Mouse (Mus musculus) midbrain, embryonic 11.5 days (tissue): ENCODE measurements at regions not wholly inside any gene's neighbourhood (a gene's known extent, or its start where the extent isn't known, plus 50 kb on each side); places are given as distances from the start of the nearest gene placed in this dataset.
"Not testable (repeated sequence)": the region's sequence is repeated elsewhere in the genome, so short reads cannot be mapped to it uniquely, and the experiment has no call there.

Experiments
- ATAC-seq: fragments of 200-750 bp; cut with Nextera tagmentation; 2 replicates; pipeline ENCODE4 v1.8.0; 2017; ENCODE audit warnings: moderate TSS enrichment, moderate library complexity; ENCODE audit not compliant: low FRiP score
- DNase-seq: peaks from one replicate; pipeline ENCODE4 v3.0.0; 2015; ENCODE audit warnings: low spot score; ENCODE audit errors: missing footprints
- H3K27ac ChIP-seq: fragments of 300-500 bp; sonication (generic); 2 replicates; pipeline ENCODE4 v1.5.1; 2014; ENCODE audit warnings: low read depth, low read length
- H3K27me3 ChIP-seq: fragments of 300-500 bp; sonication (generic); 2 replicates; pipeline ENCODE4 v1.6.1; 2014; ENCODE audit warnings: mild to moderate bottlenecking, low read length, moderate library complexity, mixed read lengths; ENCODE audit not compliant: control insufficient read depth, insufficient read depth
- H3K36me3 ChIP-seq: fragments of 300-500 bp; sonication (generic); 2 replicates; pipeline ENCODE4 v1.6.1; 2014; ENCODE audit warnings: mild to moderate bottlenecking, low read length, moderate library complexity, mixed read lengths; ENCODE audit not compliant: control insufficient read depth, insufficient read depth
- H3K4me1 ChIP-seq: fragments of 300-500 bp; sonication (generic); 2 replicates; pipeline ENCODE4 v1.6.1; 2014; ENCODE audit warnings: low read length; ENCODE audit not compliant: control insufficient read depth, insufficient read depth
- H3K4me2 ChIP-seq: fragments of 300-500 bp; sonication (generic); 2 replicates; pipeline ENCODE4 v1.6.1; 2014; ENCODE audit warnings: mild to moderate bottlenecking, moderate library complexity
- H3K4me3 ChIP-seq: fragments of 300-500 bp; sonication (generic); 2 replicates; pipeline ENCODE4 v1.5.1; 2014; ENCODE audit warnings: low read depth, low read length
- H3K9ac ChIP-seq: fragments of 300-500 bp; sonication (generic); 2 replicates; pipeline ENCODE4 v1.6.1; 2014; ENCODE audit warnings: low read length
- H3K9me3 ChIP-seq: fragments of 300-500 bp; sonication (generic); 2 replicates; pipeline ENCODE4 v1.6.1; 2016; ENCODE audit warnings: low read length; ENCODE audit not compliant: control insufficient read depth
- WGBS: fragments of 180-500 bp; shearing (Covaris S2); extraction: QIAGEN DNeasy Blood & Tissue Kit; methylation state at CpG from one replicate; pipeline ENCODE4 v1.1.7; 2014; 5-methylcytosine and 5-hydroxymethylcytosine counted together

- H3K4me3 ChIP-seq = no peak overlapping the region
- H3K36me3 ChIP-seq = no peaks in the 10 kb centered on the region
- no peak overlapping the region for H3K27ac ChIP-seq
- DNase-seq = peak; percentile 75
- 88% methylated on average over 6 of the region's 6 CpGs for WGBS
- no peaks in the 10 kb centered on the region for H3K9me3 ChIP-seq
- no peaks in the 10 kb centered on the region for H3K4me1 ChIP-seq
- no peak overlapping the region for H3K4me2 ChIP-seq
- H3K9ac ChIP-seq = no peak overlapping the region
- ATAC-seq = no peak
- no peaks in the 10 kb centered on the region for H3K27me3 ChIP-seq
Measured at GRCm38 (mm10) chr8:115991989-115992388, 284.4 kb upstream of the Maf start.

- no peaks in the 10 kb centered on the region for H3K4me1 ChIP-seq
- DNase-seq = no peak
- H3K36me3 ChIP-seq = no peaks in the 10 kb centered on the region
- no peak for ATAC-seq
- no peaks in the 10 kb centered on the region for H3K9me3 ChIP-seq
- no peak overlapping the region for H3K4me3 ChIP-seq
- H3K9ac ChIP-seq = no peak overlapping the region
- no peak overlapping the region for H3K4me2 ChIP-seq
- no peak overlapping the region for H3K27ac ChIP-seq
- 80% methylated on average over 6 of the region's 6 CpGs for WGBS
- no peaks in the 10 kb centered on the region for H3K27me3 ChIP-seq
Measured at GRCm38 (mm10) chr8:115983397-115983796, 275.8 kb upstream of the Maf start.

- H3K4me2 ChIP-seq = no peak overlapping the region
- WGBS = 80% methylated on average over 3 of the region's 3 CpGs
- H3K9me3 ChIP-seq = no peaks in the 10 kb centered on the region
- no peaks in the 10 kb centered on the region for H3K4me1 ChIP-seq
- H3K9ac ChIP-seq = no peak overlapping the region
- DNase-seq (peak; percentile 19), ATAC-seq (no peak)
- H3K36me3 ChIP-seq = no peaks in the 10 kb centered on the region
- no peak overlapping the region for H3K4me3 ChIP-seq
- H3K27ac ChIP-seq = no peak overlapping the region
- H3K27me3 ChIP-seq = no peaks in the 10 kb centered on the region
Measured at GRCm38 (mm10) chr8:115982326-115982725, 274.7 kb upstream of the Maf start.

GRCm38 (mm10) chr8:115981426-115981825, 273.8 kb upstream of the Maf start:
- H3K4me1 ChIP-seq = no peaks in the 10 kb centered on the region
- WGBS = 86% methylated on average over 7 of the region's 7 CpGs
- no peak for ATAC-seq

GRCm38 (mm10) chr8:115980616-115981015, 273.0 kb upstream of the Maf start:
- no peaks in the 10 kb centered on the region for H3K36me3 ChIP-seq
- H3K27ac ChIP-seq = no peak overlapping the region
- H3K4me2 ChIP-seq = no peak overlapping the region
- H3K27me3 ChIP-seq = no peaks in the 10 kb centered on the region
- no peak for DNase-seq
- no peak overlapping the region for H3K4me3 ChIP-seq
- no peak overlapping the region for H3K9ac ChIP-seq
- H3K4me1 ChIP-seq = no peaks in the 10 kb centered on the region
- WGBS = 84% methylated on average over 3 of the region's 3 CpGs
- H3K9me3 ChIP-seq = no peaks in the 10 kb centered on the region
- no peak for ATAC-seq

More at GRCm38 (mm10) chr8:115981426-115981825, 273.8 kb upstream of the Maf start:
- no peak overlapping the region for H3K4me3 ChIP-seq
- no peaks in the 10 kb centered on the region for H3K9me3 ChIP-seq
- H3K36me3 ChIP-seq = no peaks in the 10 kb centered on the region
- no peak overlapping the region for H3K27ac ChIP-seq
- DNase-seq = peak; percentile 51
- no peak overlapping the region for H3K4me2 ChIP-seq
- H3K9ac ChIP-seq = no peak overlapping the region
- H3K27me3 ChIP-seq = no peaks in the 10 kb centered on the region

- Histone ChIP-seq H3K4me1 (no peaks in the 10 kb centered on the region), H3K4me3 (no peak overlapping the region), H3K36me3 (no peaks in the 10 kb centered on the region), H3K27me3 (no peaks in the 10 kb centered on the region), H3K27ac (no peak overlapping the region), H3K9me3 (no peaks in the 10 kb centered on the region), H3K4me2 (no peak overlapping the region), H3K9ac (no peak overlapping the region)
- ATAC-seq = no peak
- WGBS = 83% methylated on average over 4 of the region's 4 CpGs
- no peak for DNase-seq
Measured at GRCm38 (mm10) chr8:115977152-115977551, 269.6 kb upstream of the Maf start.

- no peak for ATAC-seq
- WGBS = 77% methylated on average over 2 of the region's 2 CpGs
- no peak overlapping the region for H3K27ac ChIP-seq
- no peaks in the 10 kb centered on the region for H3K9me3 ChIP-seq
- no peak overlapping the region for H3K4me3 ChIP-seq
- no peak overlapping the region for H3K9ac ChIP-seq
- H3K36me3 ChIP-seq = no peaks in the 10 kb centered on the region
- DNase-seq = no peak
- no peaks in the 10 kb centered on the region for H3K4me1 ChIP-seq
- no peaks in the 10 kb centered on the region for H3K27me3 ChIP-seq
- no peak overlapping the region for H3K4me2 ChIP-seq
Measured at GRCm38 (mm10) chr8:115974706-115975105, 267.1 kb upstream of the Maf start.

GRCm38 (mm10) chr8:115971351-115971750, 263.8 kb upstream of the Maf start:
- not testable (repeated sequence) for DNase-seq, H3K9me3 ChIP-seq, H3K4me2 ChIP-seq, H3K4me1 ChIP-seq, ATAC-seq, H3K4me3 ChIP-seq, H3K27ac ChIP-seq, H3K36me3 ChIP-seq, H3K9ac ChIP-seq, H3K27me3 ChIP-seq
- 92% methylated on average over 2 of the region's 2 CpGs for WGBS

GRCm38 (mm10) chr8:115968121-115968520, 260.5 kb upstream of the Maf start:
- DNase-seq = no peak
- 88% methylated on average over 5 of the region's 5 CpGs for WGBS

GRCm38 (mm10) chr8:115965981-115966380, 258.4 kb upstream of the Maf start:
- WGBS = 88% methylated on average over 7 of the region's 7 CpGs
- Histone ChIP-seq H3K27me3 (no peaks in the 10 kb centered on the region), H3K4me1 (no peaks in the 10 kb centered on the region), H3K9ac (no peak overlapping the region), H3K27ac (no peak overlapping the region), H3K36me3 (no peaks in the 10 kb centered on the region), H3K4me3 (no peak overlapping the region), H3K4me2 (no peak overlapping the region), H3K9me3 (no peaks in the 10 kb centered on the region)
- DNase-seq (no peak), ATAC-seq (no peak)

More at GRCm38 (mm10) chr8:115968121-115968520, 260.5 kb upstream of the Maf start:
- no peak overlapping the region for H3K9ac ChIP-seq
- no peaks in the 10 kb centered on the region for H3K9me3 ChIP-seq
- no peak overlapping the region for H3K4me2 ChIP-seq
- H3K27me3 ChIP-seq = no peaks in the 10 kb centered on the region
- ATAC-seq = no peak
- no peaks in the 10 kb centered on the region for H3K4me1 ChIP-seq
- no peak overlapping the region for H3K27ac ChIP-seq
- no peaks in the 10 kb centered on the region for H3K36me3 ChIP-seq
- H3K4me3 ChIP-seq = no peak overlapping the region
